Mouse (Mus musculus) hindbrain, postnatal 0 days (tissue): ENCODE measurements around the gene Irf2. TPM values are rescaled to one million over a fixed set of nuclear protein-coding genes. Genes with fewer than 3 reads are reported as not detected.

Source experiments
- ATAC-seq: fragments of 200-750 bp; cut with Nextera tagmentation; 2 replicates; pipeline ENCODE4 v1.8.0; 2017; ENCODE audit warnings: mild to moderate bottlenecking, moderate TSS enrichment, moderate library complexity
- DNase-seq: peaks from one replicate; pipeline ENCODE4 v3.0.0-alpha.2; 2015; ENCODE audit warnings: low spot score
- H3K27ac ChIP-seq: fragments of 300-500 bp; sonication (generic); 2 replicates; pipeline ENCODE4 v1.5.1; 2014; ENCODE audit warnings: mild to moderate bottlenecking
- H3K27me3 ChIP-seq: fragments of 300-500 bp; sonication (generic); 2 replicates; pipeline ENCODE4 v1.6.1; 2014; ENCODE audit warnings: low read length, mixed read lengths; ENCODE audit not compliant: insufficient read depth
- H3K36me3 ChIP-seq: fragments of 300-500 bp; sonication (generic); 2 replicates; pipeline ENCODE4 v1.6.1; 2014; ENCODE audit warnings: low read length, mixed read lengths; ENCODE audit not compliant: insufficient read depth
- H3K4me1 ChIP-seq: fragments of 300-500 bp; sonication (generic); 2 replicates; pipeline ENCODE4 v1.6.1; 2014; ENCODE audit warnings: antibody characterized with exemption, low read length, mixed read lengths; ENCODE audit not compliant: insufficient read depth
- H3K4me2 ChIP-seq: fragments of 300-500 bp; sonication (generic); 2 replicates; pipeline ENCODE4 v1.6.1; 2014; ENCODE audit warnings: low read depth, mild to moderate bottlenecking, low read length, moderate library complexity, mixed read lengths
- H3K4me3 ChIP-seq: fragments of 300-500 bp; sonication (generic); 2 replicates; pipeline ENCODE4 v1.5.1; 2014; ENCODE audit warnings: low read length
- H3K9ac ChIP-seq: fragments of 300-500 bp; sonication (generic); replicated peaks from 2 replicates; pipeline ENCODE4 v1.6.1; 2014; ENCODE audit warnings: mild to moderate bottlenecking, low read length, moderate library complexity, mixed read lengths
- H3K9me3 ChIP-seq: fragments of 300-500 bp; sonication (generic); 2 replicates; pipeline ENCODE4 v1.6.1; 2016; ENCODE audit warnings: low read length, mixed read lengths
- CTCF ChIP-seq: IDR thresholded peaks from 2 replicates; pipeline ENCODE4 v1.5.1; 2016; ENCODE audit warnings: antibody characterized with exemption, control low read depth, low read depth
- WGBS: fragments of 180-500 bp; shearing (Covaris S2); extraction: QIAGEN DNeasy Blood & Tissue Kit; methylation state at CpG from one replicate; pipeline ENCODE4 v1.1.7; 2014; 5-methylcytosine and 5-hydroxymethylcytosine counted together
- polyA plus RNA-seq: library from polyadenylated mRNA; unstranded; fragments of >200 nt; fragmentation: Nextera tagmentation; extraction: Ambion mirVana; gene quantifications from 2 replicates; pipeline ENCODE4 v1.2.1, GENCODE M21; 2015
- total RNA-seq: library from RNA; depleted of rRNA; stranded (reverse); fragments of >200 nt; gene quantifications from 2 replicates; pipeline ENCODE4 v1.2.3, GENCODE M21; 2014

Irf2 gene
- total and polyA plus RNA-seq, 2 experiments from 2014 or later = 3.8 to 12.8 TPM

DNA sequence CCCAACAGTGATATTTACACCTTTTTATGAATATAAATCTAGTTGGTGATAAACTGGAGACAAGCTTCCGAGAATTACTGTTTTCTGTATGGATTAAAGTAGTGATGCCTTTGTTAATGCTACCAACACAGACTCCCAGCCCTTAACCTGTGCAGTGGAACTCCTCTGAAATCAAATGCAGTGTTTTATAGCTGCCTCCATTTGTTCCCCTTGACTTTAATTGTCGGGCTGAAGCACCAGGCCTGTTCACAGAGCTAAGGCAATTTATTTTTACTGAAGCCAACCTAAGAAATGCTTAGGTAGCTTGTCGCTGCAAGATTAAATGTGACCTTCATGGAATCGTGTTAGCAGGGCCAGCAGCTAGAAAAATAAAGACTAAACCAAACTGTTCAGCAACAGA is 11.6 kb downstream of the Irf2 start:
- H3K4me2 ChIP-seq = no peak overlapping the region
- H3K4me1 ChIP-seq = no peaks in the 10 kb centered on the region
- no peaks in the 10 kb centered on the region for H3K36me3 ChIP-seq
- H3K27ac ChIP-seq = no peak overlapping the region
- 66% methylated on average over 4 of the region's 4 CpGs for WGBS
- no peaks in the 10 kb centered on the region for H3K9me3 ChIP-seq
- no peak for TF ChIP-seq CTCF
- no peak overlapping the region for H3K4me3 ChIP-seq
- no peak for ATAC-seq
- DNase-seq = no peak
- H3K27me3 ChIP-seq = no peaks in the 10 kb centered on the region
- no peak overlapping the region for H3K9ac ChIP-seq

DNA sequence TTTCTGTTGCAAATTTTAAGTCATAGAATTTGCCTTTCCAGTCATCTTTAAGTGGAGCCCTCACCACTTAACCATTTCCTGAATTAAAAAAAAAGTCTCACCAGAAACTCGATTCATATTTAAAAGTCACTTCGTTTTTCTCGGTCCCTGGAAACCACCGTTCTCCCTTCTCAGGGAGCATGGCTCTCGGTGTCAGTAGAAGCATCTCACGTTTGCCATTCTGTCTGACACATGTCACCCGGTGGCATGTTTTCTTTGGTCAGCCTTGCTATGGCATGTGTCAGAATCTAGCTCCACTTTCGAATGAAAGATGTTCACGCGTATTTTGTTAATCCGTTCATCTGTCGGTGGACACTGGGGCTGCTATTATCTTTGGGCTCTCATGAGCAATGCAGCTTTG is 13.5 kb downstream of the Irf2 start:
- H3K9ac ChIP-seq = no peak overlapping the region
- H3K4me2 ChIP-seq = no peak overlapping the region
- ATAC-seq (no peak), DNase-seq (no peak)
- no peaks in the 10 kb centered on the region for H3K9me3 ChIP-seq
- no peaks in the 10 kb centered on the region for H3K4me1 ChIP-seq
- H3K27me3 ChIP-seq = no peaks in the 10 kb centered on the region
- no peak overlapping the region for H3K4me3 ChIP-seq
- no peak for TF ChIP-seq CTCF
- H3K27ac ChIP-seq = no peak overlapping the region
- 67% methylated on average over 12 of the region's 12 CpGs for WGBS
- no peaks in the 10 kb centered on the region for H3K36me3 ChIP-seq

DNA sequence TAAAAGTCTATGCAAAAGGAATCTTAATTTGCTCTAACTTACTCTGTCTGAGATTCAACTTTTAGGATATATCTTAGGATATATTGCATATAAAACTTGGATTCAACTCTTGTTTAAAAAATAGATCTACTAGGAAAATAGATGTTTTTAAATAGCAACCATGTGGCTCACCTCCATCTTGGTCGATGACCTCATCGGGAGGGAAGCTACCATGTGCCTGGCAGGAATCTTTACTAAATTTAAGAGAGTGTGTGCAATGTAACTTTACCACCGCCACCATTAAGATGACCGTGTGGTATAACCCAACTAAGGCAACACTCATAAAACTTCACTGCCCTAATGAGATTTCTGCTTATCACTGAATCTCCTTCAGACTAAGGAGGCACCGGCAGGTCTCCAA is 14.8 kb downstream of the Irf2 start:
- no peaks in the 10 kb centered on the region for H3K4me1 ChIP-seq
- H3K4me3 ChIP-seq = no peak overlapping the region
- 95% methylated on average over 5 of the region's 5 CpGs for WGBS
- TF ChIP-seq CTCF = no peak
- no peak overlapping the region for H3K9ac ChIP-seq
- H3K36me3 ChIP-seq = no peaks in the 10 kb centered on the region
- no peak overlapping the region for H3K4me2 ChIP-seq
- ATAC-seq = no peak
- no peak overlapping the region for H3K27ac ChIP-seq
- H3K9me3 ChIP-seq = no peaks in the 10 kb centered on the region
- no peak for DNase-seq
- no peaks in the 10 kb centered on the region for H3K27me3 ChIP-seq

DNA sequence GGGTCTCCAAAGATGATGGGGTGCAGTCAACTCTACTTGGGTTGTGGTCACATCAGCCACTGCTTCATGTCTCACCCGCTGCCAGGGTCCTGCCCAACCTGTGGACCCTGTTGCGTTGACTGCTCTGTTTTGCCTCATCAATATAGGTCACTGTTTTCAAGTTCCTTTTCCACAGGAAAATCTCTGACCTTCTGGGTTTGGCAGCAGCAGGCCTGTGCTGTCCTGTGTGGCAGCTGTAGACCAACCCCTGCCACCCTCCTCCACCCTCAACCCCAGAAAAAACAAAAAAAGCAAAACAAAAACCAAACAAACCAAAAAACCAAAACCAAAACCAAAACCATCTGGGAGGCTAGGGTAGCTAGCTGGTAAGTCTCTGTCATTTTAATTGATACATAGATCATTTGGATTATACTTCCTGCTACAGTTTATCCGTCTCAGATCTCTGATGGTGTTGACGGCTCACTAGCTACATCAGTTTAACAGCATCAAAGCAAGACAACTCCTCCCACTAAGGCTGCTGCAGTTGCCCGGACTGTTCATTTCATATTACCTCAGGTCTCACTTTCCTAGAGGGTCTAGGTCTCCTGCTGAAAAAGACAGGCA is 16.3 kb downstream of the Irf2 start:
- Histone ChIP-seq H3K4me3 (no peak overlapping the region), H3K36me3 (no peaks in the 10 kb centered on the region), H3K9me3 (no peaks in the 10 kb centered on the region), H3K4me2 (no peak overlapping the region), H3K27ac (no peak overlapping the region), H3K4me1 (no peaks in the 10 kb centered on the region), H3K27me3 (no peaks in the 10 kb centered on the region), H3K9ac (no peak overlapping the region)
- no peak for ATAC-seq
- WGBS = 83% methylated on average over 5 of the region's 5 CpGs
- no peak for TF ChIP-seq CTCF
- no peak for DNase-seq

DNA sequence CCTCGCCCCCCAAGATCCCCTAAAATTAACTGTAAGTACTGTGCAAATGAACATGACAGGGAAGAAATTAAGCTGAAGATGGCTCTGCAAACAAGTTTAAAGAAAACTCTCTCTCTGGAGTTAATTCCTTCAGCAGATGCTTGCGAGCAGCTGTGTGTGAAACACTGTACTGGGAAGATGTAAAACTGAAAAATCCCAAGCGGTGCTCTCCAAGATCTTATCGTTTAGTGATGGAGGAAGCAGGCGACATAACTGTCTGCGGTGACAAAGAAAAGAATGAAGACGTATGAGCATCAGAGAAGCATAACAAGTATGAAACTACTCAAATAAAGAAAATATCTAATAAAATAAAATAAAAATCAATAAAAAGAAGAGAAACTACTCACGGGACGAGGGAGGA is 18.1 kb downstream of the Irf2 start:
- DNase-seq (no peak), ATAC-seq (no peak)
- TF ChIP-seq CTCF = no peak
- no peak overlapping the region for H3K27ac ChIP-seq
- H3K4me1 ChIP-seq = no peaks in the 10 kb centered on the region
- no peak overlapping the region for H3K4me3 ChIP-seq
- H3K27me3 ChIP-seq = no peaks in the 10 kb centered on the region
- H3K4me2 ChIP-seq = no peak overlapping the region
- H3K36me3 ChIP-seq = no peaks in the 10 kb centered on the region
- H3K9me3 ChIP-seq = no peaks in the 10 kb centered on the region
- 87% methylated on average over 9 of the region's 9 CpGs for WGBS
- H3K9ac ChIP-seq = no peak overlapping the region

DNA sequence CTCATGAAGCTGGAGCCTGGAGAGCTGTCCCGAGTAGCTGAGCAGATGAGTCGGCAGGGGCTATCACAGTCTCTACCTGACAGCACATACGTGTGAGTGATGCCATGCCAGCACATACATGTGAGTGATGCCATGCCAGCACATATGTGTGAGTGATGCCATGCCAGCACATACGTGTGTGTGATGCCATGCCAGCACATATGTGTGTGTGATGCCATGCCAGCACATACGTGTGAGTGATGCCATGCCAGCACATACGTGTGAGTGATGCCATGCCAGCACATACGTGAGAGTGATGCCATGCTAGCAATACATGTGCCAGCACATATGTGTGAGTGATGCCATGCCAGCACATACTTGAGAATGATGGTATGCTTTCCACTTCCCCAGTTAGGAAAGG is 18.6 kb downstream of the Irf2 start:
- no peak overlapping the region for H3K4me2 ChIP-seq
- 92% methylated on average over 7 of the region's 7 CpGs for WGBS
- H3K4me1 ChIP-seq = no peaks in the 10 kb centered on the region
- TF ChIP-seq CTCF = no peak
- no peaks in the 10 kb centered on the region for H3K27me3 ChIP-seq
- no peak for DNase-seq
- H3K9me3 ChIP-seq = no peaks in the 10 kb centered on the region
- no peak overlapping the region for H3K27ac ChIP-seq
- H3K36me3 ChIP-seq = no peaks in the 10 kb centered on the region
- no peak overlapping the region for H3K9ac ChIP-seq
- no peak overlapping the region for H3K4me3 ChIP-seq
- no peak for ATAC-seq

DNA sequence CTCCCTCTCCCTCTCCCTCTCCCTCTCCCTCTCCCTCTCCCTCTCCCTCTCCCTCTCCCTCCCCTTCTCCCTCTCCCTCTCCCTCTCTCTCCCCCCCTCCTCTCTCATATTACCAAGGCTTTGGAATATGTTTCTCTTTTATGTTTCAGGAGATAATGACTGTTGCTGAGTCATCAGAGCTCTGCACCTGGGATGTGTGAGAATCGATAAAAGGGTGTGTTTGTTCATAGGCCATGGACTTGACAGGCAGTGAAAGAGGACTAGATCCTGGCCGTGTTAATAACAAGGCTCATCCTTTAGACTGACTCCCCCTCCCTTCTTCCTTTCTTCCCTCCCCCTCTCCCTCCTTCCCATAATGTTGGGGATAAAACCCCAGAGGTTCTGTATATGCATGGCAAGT is 19.1 kb downstream of the Irf2 start:
- WGBS = 78% methylated on average over 2 of the region's 2 CpGs
- Histone ChIP-seq H3K27ac (no peak overlapping the region), H3K36me3 (no peaks in the 10 kb centered on the region)

More for the DNA sequence above, 19.1 kb downstream of the Irf2 start:
- Histone ChIP-seq H3K9ac (no peak overlapping the region), H3K4me2 (no peak overlapping the region), H3K4me3 (no peak overlapping the region), H3K27me3 (no peaks in the 10 kb centered on the region), H3K9me3 (no peaks in the 10 kb centered on the region), H3K4me1 (no peaks in the 10 kb centered on the region)
- no peak for TF ChIP-seq CTCF
- ATAC-seq (no peak), DNase-seq (no peak)
